Mouse (Mus musculus) right cerebral cortex, adult 2 months (tissue): ENCODE data around the gene Mrpl9.

Source experiments
- DNase-seq, 2 experiments: peaks; one replicate each; pipeline ENCODE4 v3.0.0; 2021 to 2022; ENCODE audit warnings: low spot score in 2 of 2

Mrpl9 gene

GRCm38 (mm10) chr3:94465632-94466430 lies 22.7 kb downstream of the Mrpl9 start:
- peak; percentile 66 to 77 for DNase-seq

DNA sequence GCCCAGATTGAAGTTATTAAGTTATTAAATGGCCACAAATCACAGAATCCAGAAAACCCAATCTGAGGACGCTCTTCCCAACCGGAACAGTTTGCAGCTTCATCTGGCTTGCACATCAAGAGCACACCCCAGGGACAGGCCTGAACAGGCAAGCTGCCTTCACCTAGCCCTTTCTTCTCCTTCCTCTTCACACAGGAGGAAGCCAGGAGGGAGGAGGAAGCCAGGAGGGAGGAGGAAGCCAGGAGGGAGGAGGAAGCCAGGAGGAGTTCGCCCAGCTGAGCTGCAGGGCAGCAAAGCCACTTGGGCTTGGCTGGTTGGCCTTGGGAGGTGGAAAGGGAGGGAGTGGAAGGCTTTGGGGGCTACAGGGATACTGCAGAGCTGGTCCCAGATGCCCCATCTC lies 25.8 kb downstream of the Mrpl9 start:
- no peak for DNase-seq

DNA sequence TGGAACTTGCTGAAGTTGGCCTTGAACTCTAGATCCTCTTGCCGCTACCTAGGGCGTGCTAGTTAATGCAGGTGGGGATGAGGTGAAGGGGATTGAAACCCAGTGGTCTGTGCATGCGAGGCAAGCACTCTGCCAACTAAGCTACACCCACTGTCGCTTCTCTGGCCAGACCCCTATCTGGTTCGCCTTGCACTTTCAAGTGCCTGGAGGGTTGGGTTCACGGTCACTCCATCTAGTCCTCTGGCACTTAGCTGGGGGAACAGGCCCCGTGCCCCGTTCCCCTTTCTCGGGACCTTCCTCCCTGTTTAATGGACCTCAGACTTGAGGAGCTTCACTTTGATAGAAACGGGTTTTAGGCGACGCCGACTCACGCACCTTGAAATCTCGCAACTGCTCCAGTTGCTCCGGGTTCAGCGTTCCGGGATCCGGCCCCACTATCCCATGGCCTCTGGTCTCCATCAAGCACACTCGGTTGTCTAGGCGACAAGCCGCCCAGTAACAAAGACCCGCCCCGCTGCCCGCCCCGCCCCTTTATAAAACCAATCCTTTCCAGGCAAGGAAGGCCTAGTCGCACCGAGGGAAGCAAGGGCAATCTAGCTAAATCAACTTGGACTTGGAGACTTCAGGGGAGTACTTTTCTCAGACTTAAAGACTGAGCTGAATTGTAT lies 29.5 kb downstream of the Mrpl9 start:
- peak in 1 of 2 experiments; percentile 14 for DNase-seq

- DNase-seq, result no peak
These were observed 30.0 kb downstream of the Mrpl9 start for GRCm38 (mm10) chr3:94473115-94473505.

GRCm38 (mm10) chr3:94473567-94474232 lies 30.6 kb downstream of the Mrpl9 start:
- DNase-seq, result no peak

GRCm38 (mm10) chr3:94476301-94477035 lies 33.4 kb downstream of the Mrpl9 start:
- DNase-seq, result no peak

- DNase-seq, result peak in 1 of 2 experiments; percentile 64
These were observed 34.3 kb downstream of the Mrpl9 start for GRCm38 (mm10) chr3:94477444-94477843.

DNA sequence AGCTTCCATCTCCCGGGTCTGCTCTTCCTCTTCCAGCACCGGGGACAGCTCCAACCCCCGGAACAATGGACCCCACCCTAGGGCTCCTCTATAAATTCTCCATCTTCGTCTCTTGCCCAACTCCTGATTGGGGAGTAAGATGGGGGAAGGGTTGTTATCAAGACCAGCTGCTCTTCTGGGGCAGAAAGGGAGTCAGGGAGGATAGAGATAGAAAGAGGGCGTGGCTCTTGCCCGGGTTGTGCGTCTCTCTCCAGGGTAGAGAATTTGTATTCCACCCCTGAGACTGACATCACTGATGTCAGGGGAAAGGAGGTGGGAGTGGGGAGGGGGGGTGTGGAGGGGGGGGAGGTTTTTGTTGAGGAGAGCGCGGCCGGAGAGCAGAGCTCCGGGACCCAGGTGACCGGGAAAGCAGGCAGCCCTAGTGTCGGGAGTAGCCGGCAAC lies 34.9 kb downstream of the Mrpl9 start, which contains the start of gene Celf3:
Gene Celf3, plus strand, starts transcription at position 315 of the 442 bp plus-strand sequence.
- peak in 1 of 2 experiments; percentile 78 for DNase-seq

GRCm38 (mm10) chr3:94478591-94479169 lies 35.6 kb downstream of the Mrpl9 start:
- DNase-seq, result no peak

- DNase-seq, result no peak
These were observed 36.4 kb downstream of the Mrpl9 start for GRCm38 (mm10) chr3:94479564-94479963.

DNA sequence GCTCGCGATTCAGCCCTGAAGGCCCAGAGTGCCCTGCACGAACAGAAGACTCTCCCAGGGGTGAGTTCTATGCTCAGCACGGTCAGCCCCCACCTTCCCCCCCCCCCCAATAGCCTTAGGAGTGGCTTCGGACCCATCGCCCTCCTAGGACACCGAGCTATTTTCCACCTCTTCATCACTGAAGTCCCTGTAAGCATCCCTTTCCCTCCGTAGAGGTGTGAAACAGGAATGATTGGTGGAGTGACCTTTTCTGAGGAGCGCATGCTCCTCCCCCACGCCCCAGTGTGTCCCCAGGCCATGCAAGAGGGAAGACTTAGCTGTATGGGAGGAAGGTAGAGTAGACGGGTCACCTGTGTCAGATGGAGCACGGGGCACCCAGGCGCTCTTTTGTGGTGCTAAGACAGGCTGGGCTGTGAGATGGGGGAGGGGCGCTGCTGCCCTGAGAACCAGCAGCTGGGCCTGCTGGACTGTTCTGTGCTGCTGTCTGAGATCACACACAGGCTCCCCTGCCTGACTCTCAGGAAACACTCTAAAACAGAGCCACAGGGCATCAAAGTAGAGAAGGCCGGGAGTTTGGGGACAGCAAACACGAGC lies 37.3 kb downstream of the Mrpl9 start, which contains the start of gene Riiad1:
Gene Riiad1, minus strand, starts transcription at position 51 of the 594 bp plus-strand sequence.
- no peak for DNase-seq

GRCm38 (mm10) chr3:94481429-94481828 lies 38.3 kb downstream of the Mrpl9 start:
- no peak for DNase-seq

DNA sequence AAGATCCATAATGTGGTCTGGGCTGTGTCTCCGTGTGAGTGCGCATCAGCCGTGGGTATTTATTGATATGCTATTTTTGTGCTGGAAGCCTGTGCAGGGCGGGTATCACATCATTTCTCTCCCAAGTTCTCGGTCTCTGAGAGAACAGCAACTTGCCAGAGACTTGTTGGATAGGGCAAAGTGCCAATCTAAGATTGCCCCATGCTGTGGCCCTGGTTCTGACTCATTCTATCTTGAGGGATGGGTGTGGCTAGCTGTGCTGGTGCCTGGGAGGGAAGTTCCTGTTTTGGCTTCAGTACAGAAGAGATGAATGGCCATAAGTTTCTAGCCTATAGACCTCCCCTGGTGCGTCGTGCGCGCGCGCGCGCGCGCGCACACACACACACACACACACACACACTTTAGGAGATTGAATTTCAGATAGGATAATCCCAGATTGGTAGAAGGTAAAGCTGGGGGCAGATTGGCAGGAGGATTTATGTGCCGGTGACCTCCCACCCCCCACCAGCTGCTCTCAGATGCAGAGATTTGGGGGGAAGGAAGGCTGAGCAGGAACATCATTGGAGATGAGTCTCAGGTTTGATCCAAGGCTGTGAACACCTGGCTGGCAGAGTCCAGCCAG lies 39.8 kb downstream of the Mrpl9 start:
- DNase-seq, result peak in 1 of 2 experiments; percentile 52

- peak; percentile 97 to 99 for DNase-seq
These were observed 40.8 kb downstream of the Mrpl9 start for GRCm38 (mm10) chr3:94483790-94484439.

DNA sequence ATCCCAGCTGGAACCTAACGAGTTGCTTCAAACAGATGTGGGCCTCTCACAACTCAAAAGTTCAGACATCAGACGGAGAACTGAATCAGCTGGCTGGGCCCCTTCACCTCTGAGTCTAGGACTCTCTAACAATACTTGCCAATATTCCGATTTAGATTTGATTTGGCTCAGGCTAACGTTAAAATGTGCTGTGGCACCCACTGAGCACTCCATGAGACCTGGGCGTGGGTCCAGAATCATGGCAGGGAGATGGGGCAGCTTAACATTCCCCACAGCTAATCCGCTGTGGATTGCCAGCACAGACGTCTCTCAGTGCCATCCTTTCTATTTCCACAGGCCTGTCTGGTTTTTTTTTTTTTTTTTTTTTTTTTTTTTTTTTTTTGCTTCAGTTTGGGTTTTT lies 42.8 kb downstream of the Mrpl9 start:
- DNase-seq, result no peak

GRCm38 (mm10) chr3:94487581-94487980 lies 44.5 kb downstream of the Mrpl9 start:
- no peak for DNase-seq

DNA sequence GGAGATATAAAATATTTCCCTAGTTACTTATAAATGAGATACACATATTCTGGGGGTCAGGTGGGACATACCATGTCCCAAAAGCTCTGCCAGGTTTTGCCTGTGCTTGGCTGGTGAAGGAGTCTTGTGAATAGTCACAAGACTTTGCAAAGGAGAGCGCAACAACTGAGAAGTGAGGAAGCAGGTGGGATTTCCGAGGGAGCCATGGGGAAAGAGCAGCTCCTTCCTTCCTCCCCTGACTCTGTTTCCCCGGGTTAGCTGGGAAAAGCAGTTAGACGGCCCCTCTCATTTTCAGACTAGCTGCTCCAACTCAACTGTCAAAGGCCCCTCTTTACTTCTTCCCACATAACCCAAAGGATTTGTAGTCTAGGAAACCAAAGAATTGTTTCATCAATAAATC lies 54.0 kb downstream of the Mrpl9 start:
- DNase-seq, result no peak
